In the genomic region with DNA sequence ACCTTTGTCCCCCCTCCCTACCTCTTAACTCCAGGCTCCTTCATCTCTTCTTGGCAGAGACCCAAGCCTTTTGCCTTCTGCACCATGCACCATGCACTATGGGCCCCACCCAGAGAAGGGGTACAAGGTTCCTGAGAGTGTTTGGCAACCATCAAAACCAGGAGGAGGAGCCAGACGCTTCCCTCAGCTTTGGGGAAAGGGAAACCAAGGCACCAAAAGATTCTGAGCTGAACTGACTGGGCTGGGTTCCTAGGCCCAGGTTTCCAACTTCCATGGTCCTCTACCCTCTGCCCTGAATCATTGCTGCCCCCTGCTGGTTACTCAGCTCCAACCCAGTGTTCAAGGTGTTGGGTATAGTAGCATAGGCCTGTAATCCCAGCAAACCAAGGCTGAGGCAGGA, we compare ENCODE assay signal across 9 mouse cellular contexts. TPM values are rescaled to one million over a fixed set of nuclear protein-coding genes. Genes with fewer than 3 reads are reported as not detected.
DNase-seq lines count a peak whose midpoint lies in the region; ATAC-seq and TF ChIP-seq lines count a peak whose summit lies in the region.
"Had no signal": no experiment of that assay in that cellular context is flagged by ENCODE, and none has a peak within 500 bp of the region (broad histone marks: within the 10 kb centered on the region; RNA-seq: fewer than 3 reads in every experiment).

No protein-coding gene starts in this region.

- TF ChIP-seq CTCF in brain, embryonic 14.5 days (IDR thresholded peaks at IDR 0.05; ENCODE audit: borderline replicate concordance, extremely low read depth, insufficient read depth, insufficient read length), result peak; percentile 62
- peak; percentile 96 for TF ChIP-seq CTCF in liver, embryonic 14.5 days (IDR thresholded peaks at IDR 0.05; ENCODE audit: low read depth)

- no peak for TF ChIP-seq EP300 in liver, embryonic 14.5 days (IDR thresholded peaks at IDR 0.05; ENCODE audit: low read depth)

- H3K36me3 ChIP-seq in midbrain, embryonic 10.5 days, result peaks cover 30% of the 10 kb centered on the region
- H3K36me3 ChIP-seq in midbrain, embryonic 15.5 days (replicated peaks), result peaks cover 7% of the 10 kb centered on the region; the same call in 1 of the 2 replicates
- peaks cover 7% of the 10 kb centered on the region for H3K36me3 ChIP-seq in liver, embryonic 14.5 days (replicated peaks; ENCODE audit: control insufficient read depth, insufficient read depth, low read depth)

- no peak overlapping the region for H3K4me2 ChIP-seq in midbrain, embryonic 15.5 days
- H3K4me2 ChIP-seq in liver, embryonic 14.5 days (ENCODE audit: low read depth), result no peak overlapping the region

- H3K9me3 ChIP-seq in midbrain, embryonic 10.5 days (replicated peaks), result no peaks in the 10 kb centered on the region
- H3K9me3 ChIP-seq in midbrain, embryonic 15.5 days, result no peaks in the 10 kb centered on the region
- no peaks in the 10 kb centered on the region for H3K9me3 ChIP-seq in liver, embryonic 14.5 days (ENCODE audit: control insufficient read depth, low read length)

- no peak overlapping the region for H3K4me3 ChIP-seq in midbrain, embryonic 10.5 days
- no peak overlapping the region for H3K4me3 ChIP-seq in midbrain, embryonic 15.5 days
- H3K4me3 ChIP-seq in liver, embryonic 14.5 days (ENCODE audit: insufficient read depth in 1 of 2, low read depth in 2 of 2, low read length in 2 of 2), result no peak overlapping the region
- H3K4me3 ChIP-seq: myocyte had no signal

- no peak overlapping the region for H3K9ac ChIP-seq in midbrain, embryonic 15.5 days
- H3K9ac ChIP-seq in liver, embryonic 14.5 days (replicated peaks), result no peak overlapping the region

- H3K4me1 ChIP-seq in midbrain, embryonic 10.5 days, result peaks cover 3% of the 10 kb centered on the region; the same call in 1 of the 2 replicates
- H3K4me1 ChIP-seq in midbrain, embryonic 15.5 days, result no peaks in the 10 kb centered on the region
- peaks cover 12 to 13% of the 10 kb centered on the region in 2 experiments for H3K4me1 ChIP-seq in liver, embryonic 14.5 days (replicated peaks; ENCODE audit: control insufficient read depth in 2 of 2, insufficient read depth in 2 of 2, low read length in 1 of 2)

- no peaks in the 10 kb centered on the region for H3K27me3 ChIP-seq in midbrain, embryonic 10.5 days (ENCODE audit: low read depth, poor library complexity, severe bottlenecking)
- H3K27me3 ChIP-seq in midbrain, embryonic 15.5 days (replicated peaks), result no peaks in the 10 kb centered on the region
- H3K27me3 ChIP-seq in liver, embryonic 14.5 days (ENCODE audit: control insufficient read depth, insufficient read depth, low read length), result no peaks in the 10 kb centered on the region; the same call in 1 of the 2 replicates

- 81% methylated on average over 1 of the region's 1 CpGs for WGBS in midbrain, embryonic 10.5 days
- 73% methylated on average over 1 of the region's 1 CpGs for whole genome bisulfite sequencing in midbrain, embryonic 15.5 days
- WGBS in liver, embryonic 14.5 days (ENCODE audit: insufficient replicate concordance), result 19% methylated on average over 1 of the region's 1 CpGs

- TF ChIP-seq POLR2A in brain, embryonic 14.5 days (IDR thresholded peaks at IDR 0.05; ENCODE audit: borderline replicate concordance, extremely low read depth, insufficient read depth, insufficient read length, poor library complexity, severe bottlenecking), result no peak

- intact Hi-C loops in heart, postnatal 25 days (cut with DNase I), result loop anchor here (1.0 kb wide), 1 partner anchor 41 kb away; no protein-coding TSS in a partner anchor

- DNase-seq in midbrain, embryonic 10.5 days (ENCODE audit: low spot score), result peak; percentile 47
- DNase-seq in Muller cell, postnatal 12 days (ENCODE audit: inconsistent ontology term), result peak; percentile 16
- peak; percentile 40 for DNase-seq in brain, embryonic 14.5 days (ENCODE audit: low read depth)
- DNase-seq in heart, postnatal 25 days (ENCODE audit: low spot score), result peak; percentile 48
- peak; percentile 62 to 64 (median 63) for DNase-seq in liver, embryonic 14.5 days (ENCODE audit: low read depth in 3 of 3, low spot score in 3 of 3)
- DNase-seq in right cerebral cortex, postnatal 4 days, result peak; percentile 43

- no peak overlapping the region for H3K27ac ChIP-seq in midbrain, embryonic 10.5 days (replicated peaks)
- no peak overlapping the region for H3K27ac ChIP-seq in midbrain, embryonic 15.5 days
- H3K27ac ChIP-seq in liver, embryonic 14.5 days, result no peak overlapping the region

- ATAC-seq in midbrain, embryonic 15.5 days (replicated peaks), result no peak
- peak; percentile 59; the same call in 1 of the 2 replicates for ATAC-seq in liver, embryonic 14.5 days (ENCODE audit: insufficient read depth)

RNA-seq across cellular contexts. Expression of a gene that starts 4.3 kb away (rescaled TPM):
- polyA plus RNA-seq in midbrain, embryonic 10.5 days (2016; fragmentation: Nextera tagmentation; extraction: Ambion mirVana), result 0.15 and 0.55 TPM in 2 replicates
- 0.18 and 0.36 TPM in 2 replicates for polyA plus RNA-seq in midbrain, embryonic 15.5 days (2015; fragmentation: Nextera tagmentation; extraction: Ambion mirVana)
- polyA plus RNA-seq in brain, embryonic 14.5 days (2012; rRNA removed), result 0.53 and 0.63 TPM in 2 replicates
- total RNA-seq in heart, postnatal 25 days (2021), result 10 to 100 TPM in 1 of 2 experiments, 1 to 10 TPM in 1; 8.9 to 10.4 TPM
- 2.8 and 3.5 TPM in 2 replicates for polyA plus RNA-seq in liver, embryonic 14.5 days (2012; rRNA removed)
- 4.2 TPM in 2 replicates for polyA plus RNA-seq in liver, embryonic 14.5 days (2014; fragmentation: Nextera tagmentation; extraction: Ambion mirVana)

RNA-seq across cellular contexts. Expression of a gene that starts 16.1 kb away (rescaled TPM):
- 40.8 and 43.2 TPM in 2 replicates for polyA plus RNA-seq in midbrain, embryonic 10.5 days (2016; fragmentation: Nextera tagmentation; extraction: Ambion mirVana)
- polyA plus RNA-seq in midbrain, embryonic 15.5 days (2015; fragmentation: Nextera tagmentation; extraction: Ambion mirVana), result 38.9 and 44.1 TPM in 2 replicates
- polyA plus RNA-seq in brain, embryonic 14.5 days (2012; rRNA removed), result 75.0 and 81.7 TPM in 2 replicates
- 10 to 100 TPM; 37.5 to 40.4 TPM for total RNA-seq in heart, postnatal 25 days (2021)
- polyA plus RNA-seq in liver, embryonic 14.5 days (2012; rRNA removed), result 13.8 and 13.9 TPM in 2 replicates
- 7.2 and 7.5 TPM in 2 replicates for polyA plus RNA-seq in liver, embryonic 14.5 days (2014; fragmentation: Nextera tagmentation; extraction: Ambion mirVana)

RNA-seq across cellular contexts. Expression of a gene that starts 17.1 kb away (rescaled TPM):
- polyA plus RNA-seq in midbrain, embryonic 10.5 days (2016; fragmentation: Nextera tagmentation; extraction: Ambion mirVana), result 102 and 105 TPM in 2 replicates
- polyA plus RNA-seq in midbrain, embryonic 15.5 days (2015; fragmentation: Nextera tagmentation; extraction: Ambion mirVana), result 131 and 132 TPM in 2 replicates
- 89.0 and 104 TPM in 2 replicates for polyA plus RNA-seq in brain, embryonic 14.5 days (2012; rRNA removed)
- total RNA-seq in heart, postnatal 25 days (2021), result 10 to 100 TPM; 57.2 to 67.0 TPM
- polyA plus RNA-seq in liver, embryonic 14.5 days (2012; rRNA removed), result 25.4 and 29.3 TPM in 2 replicates
- 46.2 and 51.2 TPM in 2 replicates for polyA plus RNA-seq in liver, embryonic 14.5 days (2014; fragmentation: Nextera tagmentation; extraction: Ambion mirVana)

RNA-seq across cellular contexts. Expression of a gene that starts 17.6 kb away (rescaled TPM):
- polyA plus RNA-seq in midbrain, embryonic 10.5 days (2016; fragmentation: Nextera tagmentation; extraction: Ambion mirVana), result 271 and 306 TPM in 2 replicates
- polyA plus RNA-seq in midbrain, embryonic 15.5 days (2015; fragmentation: Nextera tagmentation; extraction: Ambion mirVana), result 357 and 367 TPM in 2 replicates
- 316 and 348 TPM in 2 replicates for polyA plus RNA-seq in brain, embryonic 14.5 days (2012; rRNA removed)
- 100 to 1,000 TPM; 172 to 177 TPM for total RNA-seq in heart, postnatal 25 days (2021)
- polyA plus RNA-seq in liver, embryonic 14.5 days (2012; rRNA removed), result 115 and 154 TPM in 2 replicates
- polyA plus RNA-seq in liver, embryonic 14.5 days (2014; fragmentation: Nextera tagmentation; extraction: Ambion mirVana), result 239 and 242 TPM in 2 replicates

RNA-seq across cellular contexts. Expression of a gene that starts 55.5 kb away (rescaled TPM):
- 0.35 and 0.39 TPM in 2 replicates for polyA plus RNA-seq in midbrain, embryonic 10.5 days (2016; fragmentation: Nextera tagmentation; extraction: Ambion mirVana)
- polyA plus RNA-seq in midbrain, embryonic 15.5 days (2015; fragmentation: Nextera tagmentation; extraction: Ambion mirVana), result 9.9 and 11.1 TPM in 2 replicates
- polyA plus RNA-seq in brain, embryonic 14.5 days (2012; rRNA removed), result 6.7 and 9.3 TPM in 2 replicates
- total RNA-seq in heart, postnatal 25 days (2021), result not detected
- polyA plus RNA-seq in liver, embryonic 14.5 days (2012; rRNA removed), result 0.04 TPM in 2 replicates
- polyA plus RNA-seq in liver, embryonic 14.5 days (2014; fragmentation: Nextera tagmentation; extraction: Ambion mirVana), result not detected in 2 replicates
- total RNA-seq: gastrocnemius, postnatal 4 days had no signal
